Mouse (Mus musculus): ENCODE measurements around the gene Trio. TPM values are rescaled to one million over a fixed set of nuclear protein-coding genes. Genes with fewer than 3 reads are reported as not detected.

Trio gene
- polyA plus RNA-seq, 1 experiment = 24.7 TPM

DNA sequence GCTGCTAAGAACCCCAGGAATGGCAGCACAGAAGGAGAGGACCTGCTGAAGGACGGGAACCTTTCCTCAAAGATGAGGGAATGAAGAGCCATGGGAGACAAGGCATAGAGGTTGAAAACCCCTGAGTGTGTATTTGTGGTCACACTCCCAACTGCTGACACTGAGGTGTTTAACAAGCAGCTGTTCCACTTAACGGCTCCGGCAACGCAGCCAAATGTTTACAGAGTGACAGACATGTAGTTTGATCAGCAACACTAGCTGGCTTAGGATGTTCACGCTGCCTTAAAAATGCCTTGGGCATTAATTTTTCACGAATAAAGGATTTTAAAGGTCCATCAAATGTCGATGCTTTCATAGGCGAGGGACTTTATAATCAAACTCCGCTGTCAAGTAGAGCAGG, 106.8 kb downstream of the Trio start:
- Histone ChIP-seq H3K4me1 (ENCODE audit: control insufficient read depth, insufficient read depth, low read length) (peaks cover 2% of the 10 kb centered on the region; the same call in 1 of the 2 replicates), H3K4me3 (replicated peaks; ENCODE audit: control insufficient read depth, low read depth, low read length) (no peak overlapping the region), H3K27ac (ENCODE audit: control insufficient read depth, insufficient read depth, low read depth, low read length, poor library complexity) (no peak overlapping the region)
- 93% methylated on average over 9 of the region's 9 CpGs for WGBS
- TF ChIP-seq POLR2A (IDR thresholded peaks at IDR 0.05; ENCODE audit: borderline replicate concordance, control insufficient read depth, low read depth, low read length) (no peak), CTCF (IDR thresholded peaks at IDR 0.05; ENCODE audit: control insufficient read depth, insufficient read depth, low read length) (no peak)

DNA sequence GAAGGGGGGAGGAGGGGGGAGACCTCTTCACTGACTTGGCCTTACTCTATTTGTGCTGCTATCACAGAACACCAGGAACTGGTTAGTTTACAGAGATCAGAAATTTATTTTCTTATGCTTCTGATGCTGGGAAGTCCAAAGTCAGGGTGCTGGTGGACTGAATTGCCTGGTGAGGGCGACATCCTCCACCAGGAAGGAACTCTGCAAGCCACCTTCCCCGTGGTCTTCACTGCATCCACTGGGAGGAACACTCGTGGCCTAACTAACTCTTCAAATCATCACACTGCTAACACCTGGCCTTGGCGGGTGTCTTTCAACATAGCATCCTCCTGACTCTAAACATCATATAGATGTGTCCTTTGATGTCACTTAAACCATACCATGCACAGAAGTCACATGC, 109.4 kb downstream of the Trio start:
- WGBS = 44% methylated on average over 4 of the region's 4 CpGs
- no peak overlapping the region for H3K27ac ChIP-seq (ENCODE audit: control insufficient read depth, insufficient read depth, low read depth, low read length, poor library complexity)
- TF ChIP-seq CTCF (IDR thresholded peaks at IDR 0.05; ENCODE audit: control insufficient read depth, insufficient read depth, low read length) (peak; percentile 27; the same call in 1 of the 2 replicates), POLR2A (IDR thresholded peaks at IDR 0.05; ENCODE audit: borderline replicate concordance, control insufficient read depth, low read depth, low read length) (no peak)
- H3K4me1 ChIP-seq (ENCODE audit: control insufficient read depth, insufficient read depth, low read length) = no peaks in the 10 kb centered on the region; the same call in 1 of the 2 replicates
- no peak overlapping the region for H3K4me3 ChIP-seq (replicated peaks; ENCODE audit: control insufficient read depth, low read depth, low read length)

DNA sequence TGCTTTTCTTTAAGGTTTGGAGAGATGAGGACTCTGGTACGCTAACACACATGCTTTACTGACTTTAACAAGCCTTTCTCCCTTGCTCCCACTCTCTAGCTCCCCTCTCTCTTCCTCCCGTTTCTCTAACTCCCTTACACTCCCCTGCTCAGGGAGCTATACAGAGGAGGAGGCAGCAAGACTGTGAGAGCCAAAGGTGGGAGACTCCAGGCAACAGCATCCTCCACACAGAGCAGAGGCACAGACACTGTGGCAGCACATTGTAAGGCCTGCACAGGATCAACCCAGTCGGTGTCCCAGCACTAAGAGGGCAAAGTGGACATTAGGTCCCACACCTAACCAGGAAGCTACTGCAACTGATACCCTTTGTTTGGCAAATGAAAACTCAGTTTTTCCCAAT, 112.6 kb downstream of the Trio start:
- Histone ChIP-seq H3K4me1 (ENCODE audit: control insufficient read depth, insufficient read depth, low read length) (no peaks in the 10 kb centered on the region; the same call in 1 of the 2 replicates), H3K4me3 (replicated peaks; ENCODE audit: control insufficient read depth, low read depth, low read length) (no peak overlapping the region), H3K27ac (ENCODE audit: control insufficient read depth, insufficient read depth, low read depth, low read length, poor library complexity) (no peak overlapping the region)
- 65% methylated on average over 3 of the region's 3 CpGs for WGBS
- TF ChIP-seq CTCF (IDR thresholded peaks at IDR 0.05; ENCODE audit: control insufficient read depth, insufficient read depth, low read length) (no peak), POLR2A (IDR thresholded peaks at IDR 0.05; ENCODE audit: borderline replicate concordance, control insufficient read depth, low read depth, low read length) (no peak)

DNA sequence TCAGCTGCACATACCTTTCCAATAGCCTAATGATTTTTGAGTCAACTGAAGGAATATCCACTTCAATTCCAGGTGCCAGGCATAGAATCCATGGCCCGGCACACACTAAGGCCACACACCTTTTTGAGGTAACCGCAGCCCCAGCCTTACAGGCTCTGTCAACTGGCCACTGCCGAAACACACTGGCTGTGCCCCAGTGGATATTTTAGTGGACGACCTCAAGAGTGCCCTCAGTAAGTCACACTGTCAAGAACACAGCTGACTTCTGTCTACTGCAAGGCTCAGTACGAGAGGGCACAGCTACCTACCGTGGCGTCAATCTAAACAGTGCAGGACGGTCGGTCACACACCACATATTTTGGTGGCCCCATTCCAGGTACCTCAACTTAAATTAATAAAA, 114.5 kb downstream of the Trio start:
- Histone ChIP-seq H3K4me3 (replicated peaks; ENCODE audit: control insufficient read depth, low read depth, low read length) (no peak overlapping the region), H3K27ac (ENCODE audit: control insufficient read depth, insufficient read depth, low read depth, low read length, poor library complexity) (no peak overlapping the region), H3K4me1 (ENCODE audit: control insufficient read depth, insufficient read depth, low read length) (no peaks in the 10 kb centered on the region; the same call in 1 of the 2 replicates)
- WGBS = 91% methylated on average over 9 of the region's 9 CpGs
- TF ChIP-seq CTCF (IDR thresholded peaks at IDR 0.05; ENCODE audit: control insufficient read depth, insufficient read depth, low read length) = no peak

DNA sequence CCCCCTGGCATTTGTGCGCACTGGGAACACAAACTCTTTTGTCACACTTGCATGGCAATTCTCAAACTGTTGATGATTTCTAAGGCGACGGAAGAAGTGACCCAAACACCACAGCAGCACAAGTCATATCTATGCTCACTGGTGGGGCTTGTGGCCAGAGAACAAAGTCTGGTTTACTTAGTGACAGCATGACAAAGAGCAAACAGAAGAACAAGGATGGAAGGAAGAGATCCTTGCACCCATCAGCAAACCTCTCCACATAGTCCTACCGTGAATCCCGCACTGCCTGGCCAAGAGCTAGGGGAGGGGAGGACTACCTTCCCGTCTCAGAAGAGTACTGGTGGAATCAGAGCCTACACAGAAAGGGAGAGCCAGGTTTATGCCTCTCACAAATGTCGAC, 115.5 kb downstream of the Trio start:
- no peak overlapping the region for H3K27ac ChIP-seq (ENCODE audit: control insufficient read depth, insufficient read depth, low read depth, low read length, poor library complexity)
- WGBS = 84% methylated on average over 7 of the region's 7 CpGs
- no peak for TF ChIP-seq CTCF (IDR thresholded peaks at IDR 0.05; ENCODE audit: control insufficient read depth, insufficient read depth, low read length)
- no peak for TF ChIP-seq POLR2A (IDR thresholded peaks at IDR 0.05; ENCODE audit: borderline replicate concordance, control insufficient read depth, low read depth, low read length)
- H3K4me3 ChIP-seq (replicated peaks; ENCODE audit: control insufficient read depth, low read depth, low read length) = no peak overlapping the region
- H3K4me1 ChIP-seq (ENCODE audit: control insufficient read depth, insufficient read depth, low read length) = no peaks in the 10 kb centered on the region; the same call in 1 of the 2 replicates

DNA sequence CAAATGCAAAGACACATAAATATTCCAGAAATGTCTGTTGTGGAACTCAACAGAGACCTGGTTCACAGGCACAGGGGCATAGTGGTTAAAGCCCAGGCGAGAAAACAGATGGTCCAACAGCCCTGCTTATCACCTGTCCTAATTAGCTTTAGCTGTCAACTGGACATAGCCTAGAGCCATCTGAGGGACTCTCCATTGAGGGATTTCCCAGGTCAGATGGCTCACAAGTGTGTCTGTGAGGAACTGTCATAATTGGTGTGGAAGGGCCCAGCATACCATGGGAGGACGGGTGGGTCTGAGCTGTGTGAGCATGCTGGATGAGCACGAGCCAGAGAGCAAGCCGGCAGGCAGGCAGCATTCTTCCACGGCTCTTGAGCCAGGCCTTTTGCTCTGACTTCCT, 118.0 kb downstream of the Trio start:
- 81% methylated on average over 5 of the region's 5 CpGs for WGBS
- Histone ChIP-seq H3K27ac (ENCODE audit: control insufficient read depth, insufficient read depth, low read depth, low read length, poor library complexity) (no peak overlapping the region), H3K4me1 (ENCODE audit: control insufficient read depth, insufficient read depth, low read length) (no peaks in the 10 kb centered on the region; the same call in 1 of the 2 replicates), H3K4me3 (replicated peaks; ENCODE audit: control insufficient read depth, low read depth, low read length) (no peak overlapping the region)
- TF ChIP-seq POLR2A (IDR thresholded peaks at IDR 0.05; ENCODE audit: borderline replicate concordance, control insufficient read depth, low read depth, low read length) (no peak), CTCF (IDR thresholded peaks at IDR 0.05; ENCODE audit: control insufficient read depth, insufficient read depth, low read length) (no peak)

DNA sequence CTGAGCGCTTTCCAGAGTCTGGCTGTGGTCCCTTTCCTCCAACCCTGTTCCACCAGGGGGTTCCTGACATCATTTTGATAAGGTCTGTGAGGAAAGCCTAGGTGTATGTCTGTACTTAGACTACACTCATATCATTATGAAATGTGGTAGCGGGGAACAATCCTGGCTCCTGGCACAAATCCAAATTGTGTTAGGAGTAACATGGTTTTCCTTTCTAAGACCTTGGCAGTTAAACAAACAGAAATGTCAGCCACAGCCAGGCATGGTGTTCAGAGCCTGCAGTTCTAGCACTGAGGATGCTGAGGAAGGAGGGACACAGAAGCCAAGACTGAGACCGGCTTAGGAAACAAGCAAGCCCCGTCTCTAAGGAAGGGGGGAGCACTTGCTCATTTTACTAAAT, 119.2 kb downstream of the Trio start:
- TF ChIP-seq CTCF (IDR thresholded peaks at IDR 0.05; ENCODE audit: control insufficient read depth, insufficient read depth, low read length) (no peak), POLR2A (IDR thresholded peaks at IDR 0.05; ENCODE audit: borderline replicate concordance, control insufficient read depth, low read depth, low read length) (no peak)
- Histone ChIP-seq H3K27ac (ENCODE audit: control insufficient read depth, insufficient read depth, low read depth, low read length, poor library complexity) (no peak overlapping the region), H3K4me3 (replicated peaks; ENCODE audit: control insufficient read depth, low read depth, low read length) (no peak overlapping the region), H3K4me1 (ENCODE audit: control insufficient read depth, insufficient read depth, low read length) (no peaks in the 10 kb centered on the region)
- WGBS = 87% methylated on average over 4 of the region's 4 CpGs

DNA sequence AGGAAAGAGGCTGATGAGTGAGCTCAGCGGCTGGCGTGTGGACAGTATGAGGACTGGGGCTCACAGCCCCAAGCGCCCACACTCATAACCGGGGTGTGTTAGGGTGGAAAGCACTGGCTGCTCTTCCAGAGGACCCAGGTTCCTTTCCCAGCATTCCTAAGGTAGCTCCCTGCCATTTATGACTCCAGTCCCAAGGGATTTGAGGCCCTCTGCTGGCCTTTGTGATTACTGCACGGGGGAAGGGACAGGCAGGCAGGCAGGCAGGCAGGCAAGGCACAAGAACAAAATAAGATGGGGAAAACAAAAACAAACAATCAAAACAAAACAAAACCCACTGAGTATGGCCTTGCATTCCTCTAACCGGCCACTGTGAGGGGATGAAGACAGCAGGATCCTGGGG, 120.3 kb downstream of the Trio start:
- TF ChIP-seq CTCF (IDR thresholded peaks at IDR 0.05; ENCODE audit: control insufficient read depth, insufficient read depth, low read length) (peak; percentile 32; the same call in 1 of the 2 replicates), POLR2A (IDR thresholded peaks at IDR 0.05; ENCODE audit: borderline replicate concordance, control insufficient read depth, low read depth, low read length) (no peak)
- H3K27ac ChIP-seq (ENCODE audit: control insufficient read depth, insufficient read depth, low read depth, low read length, poor library complexity) = no peak overlapping the region
- no peaks in the 10 kb centered on the region for H3K4me1 ChIP-seq (ENCODE audit: control insufficient read depth, insufficient read depth, low read length)
- no peak overlapping the region for H3K4me3 ChIP-seq (replicated peaks; ENCODE audit: control insufficient read depth, low read depth, low read length)
- WGBS = 81% methylated on average over 6 of the region's 6 CpGs

DNA sequence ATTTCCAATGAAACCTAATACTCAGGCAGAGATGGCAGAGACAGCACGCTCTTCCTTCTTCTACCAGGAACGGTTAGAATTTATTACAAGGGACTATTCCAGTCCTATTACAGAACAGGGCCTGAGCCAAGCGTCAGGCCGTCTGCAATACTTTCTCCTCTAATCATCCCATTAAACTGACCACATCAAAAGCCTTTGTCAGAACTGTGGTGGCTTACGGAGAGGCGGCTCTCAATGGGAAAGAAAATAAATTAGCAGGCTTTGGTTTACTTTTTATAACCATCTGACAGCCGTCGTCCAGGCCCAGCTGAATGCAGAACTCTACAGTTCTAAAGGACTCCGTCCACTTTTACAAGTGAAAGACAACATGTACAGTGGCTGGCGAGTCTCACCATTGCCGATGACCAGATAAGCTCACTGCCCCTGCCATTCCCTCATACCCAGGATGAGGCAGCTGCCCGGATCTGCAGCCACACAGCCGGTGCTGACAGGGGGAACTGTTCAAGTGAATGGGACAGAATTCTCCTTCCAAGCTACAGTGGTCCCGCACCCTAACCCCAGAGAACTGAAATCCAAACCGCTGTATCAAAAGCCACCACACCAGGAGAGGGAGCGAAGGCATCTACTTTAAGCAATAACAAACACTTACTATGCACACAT, 121.2 kb downstream of the Trio start:
- Histone ChIP-seq H3K4me1 (ENCODE audit: control insufficient read depth, insufficient read depth, low read length) (no peaks in the 10 kb centered on the region), H3K4me3 (replicated peaks; ENCODE audit: control insufficient read depth, low read depth, low read length) (no peak overlapping the region), H3K27ac (ENCODE audit: control insufficient read depth, insufficient read depth, low read depth, low read length, poor library complexity) (no peak overlapping the region)
- 88% methylated on average over 16 of the region's 16 CpGs for WGBS
- TF ChIP-seq POLR2A (IDR thresholded peaks at IDR 0.05; ENCODE audit: borderline replicate concordance, control insufficient read depth, low read depth, low read length) (no peak), CTCF (IDR thresholded peaks at IDR 0.05; ENCODE audit: control insufficient read depth, insufficient read depth, low read length) (no peak)
